Mouse (Mus musculus) limb, embryonic 10.5 days (tissue): Measurements from ENCODE around the gene Gm17581. TPM values are rescaled to one million over a fixed set of nuclear protein-coding genes. Genes with fewer than 3 reads are reported as not detected.

Source experiments
- DNase-seq: peaks from one replicate; pipeline ENCODE4 v3.0.0-alpha.2; 2017; ENCODE audit warnings: low spot score
- H3K27ac ChIP-seq: fragments of 300-500 bp; sonication (generic); 2 replicates; pipeline ENCODE4 v1.5.1; 2016; ENCODE audit warnings: mild to moderate bottlenecking
- H3K27me3 ChIP-seq: fragments of 300-500 bp; sonication (generic); 2 replicates; pipeline ENCODE4 v1.6.1; 2016; ENCODE audit warnings: low read depth, mild to moderate bottlenecking; ENCODE audit not compliant: poor library complexity, severe bottlenecking
- H3K36me3 ChIP-seq: fragments of 300-500 bp; sonication (generic); 2 replicates; pipeline ENCODE4 v1.6.1; 2016; ENCODE audit warnings: mild to moderate bottlenecking, moderate library complexity
- H3K4me1 ChIP-seq: fragments of 300-500 bp; sonication (generic); 2 replicates; pipeline ENCODE4 v1.6.1; 2016
- H3K4me3 ChIP-seq: fragments of 300-500 bp; sonication (generic); 2 replicates; pipeline ENCODE4 v1.5.1; 2016; ENCODE audit warnings: mild to moderate bottlenecking, moderate library complexity
- H3K9me3 ChIP-seq: fragments of 300-500 bp; sonication (generic); replicated peaks from 2 replicates; pipeline ENCODE4 v1.6.1; 2016; ENCODE audit warnings: mild to moderate bottlenecking
- WGBS: fragments of 180-500 bp; shearing (Covaris S2); methylation state at CpG from one replicate; pipeline ENCODE4 v1.1.7; 2016; 5-methylcytosine and 5-hydroxymethylcytosine counted together
- polyA plus RNA-seq: library from polyadenylated mRNA; unstranded; fragments of >200 nt; fragmentation: Nextera tagmentation; extraction: Ambion mirVana; gene quantifications from 2 replicates; pipeline ENCODE4 v1.2.1, GENCODE M21; 2016

Gene Gm17581
- polyA plus RNA-seq, 1 experiment from 2014 or later: not detected

DNA sequence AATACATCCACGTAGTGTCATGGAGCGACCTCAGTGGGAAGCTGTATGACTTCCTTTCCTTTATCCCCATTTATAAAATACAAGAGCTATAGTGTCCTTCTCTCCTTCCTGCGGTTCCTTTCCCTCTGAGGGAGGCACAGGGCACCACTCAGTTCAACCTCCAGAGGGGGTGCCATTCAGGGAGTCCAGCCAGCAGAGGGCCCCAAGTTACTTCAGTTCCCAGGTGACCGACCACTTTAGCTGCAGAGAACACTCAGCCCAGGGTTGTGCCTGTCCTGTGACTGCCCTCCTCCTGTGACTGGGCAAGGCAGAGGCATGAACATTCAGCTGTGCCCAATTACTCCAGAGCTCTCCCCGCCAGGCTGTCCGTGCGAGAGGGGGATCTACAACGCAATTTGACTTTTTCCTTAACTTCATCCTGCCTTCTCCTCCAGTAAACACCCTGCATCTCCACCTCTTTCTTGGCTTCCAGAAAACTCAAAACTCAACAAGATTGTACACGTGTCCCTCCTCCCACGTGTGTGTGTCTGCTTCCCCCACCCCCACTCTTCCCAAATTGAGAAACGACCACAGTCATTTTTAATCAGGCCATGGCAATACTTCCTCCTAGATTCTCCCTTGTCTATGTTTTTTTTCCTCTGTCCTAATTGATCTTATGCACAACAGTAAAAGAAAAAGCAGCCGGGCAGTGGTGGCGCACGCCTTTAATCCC is 21.3 kb upstream of the Gm17581 start:
- DNase-seq: peak; percentile 30
- H3K4me1 ChIP-seq: peaks cover 5% of the 10 kb centered on the region; the same call in 1 of the 2 replicates
- H3K27ac ChIP-seq: no peak overlapping the region
- no peaks in the 10 kb centered on the region for H3K36me3 ChIP-seq
- H3K4me3 ChIP-seq: no peak overlapping the region
- no peaks in the 10 kb centered on the region for H3K9me3 ChIP-seq
- WGBS: 67% methylated on average over 14 of the region's 14 CpGs
- H3K27me3 ChIP-seq: peaks cover 18% of the 10 kb centered on the region

DNA sequence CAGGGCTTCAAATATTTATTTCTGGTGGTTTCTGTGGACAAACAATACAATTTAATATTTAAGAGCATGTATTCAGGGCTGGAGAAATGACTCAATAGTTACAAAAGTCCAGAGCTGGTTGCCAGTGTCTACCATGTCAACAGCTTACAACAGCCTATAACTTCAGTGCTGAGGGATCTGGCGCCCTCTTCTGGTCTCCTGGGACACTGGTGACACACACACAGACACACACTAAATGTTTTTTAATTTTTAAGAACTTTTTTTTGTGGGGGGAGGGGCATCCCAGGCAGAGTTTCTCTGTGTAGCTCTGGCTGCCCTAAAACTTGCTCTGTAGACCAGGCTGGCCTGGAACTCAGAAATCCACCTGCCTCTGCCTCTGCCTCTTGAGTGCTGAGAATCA is 20.1 kb upstream of the Gm17581 start:
- H3K9me3 ChIP-seq: no peaks in the 10 kb centered on the region
- peaks cover 29% of the 10 kb centered on the region for H3K27me3 ChIP-seq
- no peak overlapping the region for H3K27ac ChIP-seq
- H3K36me3 ChIP-seq: no peaks in the 10 kb centered on the region
- 0% methylated on average over 1 of the region's 1 CpGs for WGBS
- DNase-seq: peak; percentile 51
- H3K4me3 ChIP-seq: no peak overlapping the region
- peaks cover 15% of the 10 kb centered on the region for H3K4me1 ChIP-seq

DNA sequence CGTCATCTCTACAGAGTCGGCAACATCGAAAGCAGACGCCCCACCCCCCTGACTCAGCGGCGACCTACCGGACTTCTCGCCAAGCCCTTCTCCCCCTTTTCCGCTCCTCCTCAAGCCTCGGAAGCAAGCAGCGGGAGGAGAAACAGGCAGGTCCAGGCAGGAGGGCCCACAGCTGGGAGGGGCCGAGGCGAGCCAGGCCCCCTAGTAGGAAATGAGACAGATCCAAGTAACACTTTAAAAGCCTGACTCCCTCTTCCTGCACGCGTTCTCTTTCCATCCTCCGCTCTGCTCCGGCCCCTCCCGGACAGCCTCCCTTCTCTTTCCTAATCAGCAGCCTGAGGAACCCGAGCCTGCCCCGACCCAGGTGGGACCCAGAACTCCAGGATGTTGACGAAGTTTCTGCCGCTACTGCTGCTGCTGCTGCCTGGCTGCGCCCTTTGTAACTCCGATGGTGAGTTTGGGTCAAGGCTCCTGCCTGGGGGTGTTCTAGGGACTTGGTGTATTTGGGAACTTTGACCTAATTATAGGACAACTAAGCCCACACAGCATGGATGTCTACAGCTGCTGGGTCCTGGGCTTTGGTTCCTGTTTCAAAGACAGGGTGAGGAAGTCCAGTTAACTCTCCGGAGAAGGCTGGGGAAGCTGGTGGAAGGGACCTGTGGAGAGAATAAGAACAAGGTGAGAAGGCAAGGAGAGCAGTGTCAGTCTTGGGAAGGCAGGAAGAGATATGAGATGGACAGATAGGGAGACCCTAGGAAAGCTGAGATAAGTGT is 15.5 kb upstream of the Gm17581 start, which contains the start of gene Procr:
Gene Procr (plus strand): TSS at position 104 of the 773 bp plus-strand sequence.
- DNase-seq: peak; percentile 66
- H3K4me3 ChIP-seq: peak within 1 kb of the TSS; percentile 54
- H3K4me1 ChIP-seq: peaks cover 11% of the 10 kb centered on the region
- peaks cover 29% of the 10 kb centered on the region for H3K27me3 ChIP-seq
- H3K27ac ChIP-seq: peak within 1 kb of the TSS; percentile 73
- WGBS: 3% methylated on average over 25 of the region's 25 CpGs
- no peaks in the 10 kb centered on the region for H3K9me3 ChIP-seq
- no peaks in the 10 kb centered on the region for H3K36me3 ChIP-seq

DNA sequence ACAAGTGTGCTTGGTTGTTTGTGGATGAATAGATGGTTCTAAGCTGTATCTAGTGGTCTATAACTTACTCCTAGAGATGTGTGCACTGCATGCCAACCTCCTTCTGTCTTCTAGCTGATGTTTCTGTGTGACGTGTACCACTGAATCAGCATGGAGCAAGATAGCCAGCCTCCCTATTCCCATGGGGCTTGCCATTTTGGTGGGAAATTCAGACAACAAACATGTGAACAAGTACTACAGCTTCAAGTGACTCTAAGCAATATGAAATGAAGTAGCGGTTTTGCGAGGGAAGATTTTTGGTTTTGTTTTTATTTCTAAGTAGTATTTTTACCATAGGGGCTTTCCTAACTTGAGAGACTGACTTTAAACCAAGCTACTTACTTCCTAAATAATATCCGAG is 13.7 kb upstream of the Gm17581 start:
- 89% methylated on average over 4 of the region's 4 CpGs for WGBS
- DNase-seq: no peak
- Histone ChIP-seq H3K27me3 (peaks cover 28% of the 10 kb centered on the region), H3K36me3 (no peaks in the 10 kb centered on the region), H3K4me1 (peaks cover 11% of the 10 kb centered on the region), H3K9me3 (no peaks in the 10 kb centered on the region), H3K27ac (no peak overlapping the region), H3K4me3 (no peak overlapping the region)

DNA sequence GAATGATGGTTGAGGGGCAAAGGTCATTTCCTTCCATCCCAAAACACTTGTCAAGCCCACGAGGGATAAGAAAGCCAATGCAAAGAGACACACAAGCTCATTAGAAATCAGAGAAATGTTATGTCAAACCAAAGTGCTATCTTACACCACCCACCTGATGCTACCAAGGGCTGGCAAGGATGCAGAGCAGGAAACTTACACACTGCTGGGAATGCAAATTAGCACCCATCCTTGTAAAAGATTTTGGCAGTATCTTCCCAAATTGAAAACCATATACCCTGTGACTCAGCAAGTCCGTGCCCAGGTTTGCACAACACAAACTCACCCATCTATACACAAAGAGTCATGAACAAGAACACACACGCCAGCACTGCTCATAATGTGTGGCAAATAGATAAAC is 9.8 kb upstream of the Gm17581 start:
- Histone ChIP-seq H3K9me3 (no peaks in the 10 kb centered on the region), H3K4me1 (no peaks in the 10 kb centered on the region), H3K27me3 (no peaks in the 10 kb centered on the region), H3K36me3 (no peaks in the 10 kb centered on the region), H3K4me3 (no peak overlapping the region), H3K27ac (no peak overlapping the region)
- 63% methylated on average over 3 of the region's 3 CpGs for WGBS
- DNase-seq: no peak

DNA sequence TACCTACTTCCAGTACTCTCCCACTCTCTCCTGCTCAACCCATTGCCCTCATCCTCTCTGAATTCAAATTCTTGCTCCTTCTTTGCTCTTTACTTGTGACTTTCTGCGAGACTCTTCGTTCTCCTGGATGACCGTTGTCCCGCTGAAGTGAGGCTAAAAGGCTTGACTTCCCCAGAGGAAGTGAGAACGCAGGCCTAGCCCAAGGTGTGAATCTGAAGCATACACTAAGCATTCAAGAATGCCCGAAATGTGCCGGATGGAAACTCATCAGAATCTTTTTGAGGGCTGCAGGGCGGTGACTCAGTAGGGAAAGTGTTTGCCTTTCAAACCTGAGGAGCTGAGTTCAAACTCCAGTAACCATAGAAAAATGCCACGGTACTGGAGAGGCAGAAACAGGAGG is 7.7 kb upstream of the Gm17581 start:
- 88% methylated on average over 9 of the region's 9 CpGs for WGBS

DNA sequence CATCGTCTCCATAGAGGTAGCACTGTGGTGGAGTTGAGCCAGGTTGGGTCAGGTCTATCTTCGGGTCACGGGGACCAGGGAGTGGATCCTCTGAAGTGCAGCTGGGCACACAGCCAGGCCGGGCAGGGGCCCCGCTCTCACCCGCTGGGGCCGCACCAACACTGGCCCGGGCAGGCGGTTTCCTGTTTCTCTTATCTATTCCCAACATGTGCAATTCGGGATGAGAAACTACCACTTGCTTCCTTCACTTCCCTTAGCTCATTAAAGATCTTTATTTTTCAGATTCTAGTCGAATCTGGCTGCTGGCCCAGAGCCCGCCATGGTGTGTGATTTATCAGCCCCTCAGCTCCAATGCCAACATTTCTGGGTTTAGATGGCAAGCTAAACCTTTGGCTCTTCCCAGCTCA is 7.3 kb upstream of the Gm17581 start:
- no peaks in the 10 kb centered on the region for H3K9me3 ChIP-seq
- 85% methylated on average over 12 of the region's 12 CpGs for WGBS

More for the DNA sequence above, 7.7 kb upstream of the Gm17581 start:
- H3K27ac ChIP-seq: no peak overlapping the region
- no peak overlapping the region for H3K4me3 ChIP-seq
- H3K9me3 ChIP-seq: no peaks in the 10 kb centered on the region
- H3K4me1 ChIP-seq: no peaks in the 10 kb centered on the region
- no peaks in the 10 kb centered on the region for H3K27me3 ChIP-seq
- DNase-seq: no peak
- no peaks in the 10 kb centered on the region for H3K36me3 ChIP-seq

DNA sequence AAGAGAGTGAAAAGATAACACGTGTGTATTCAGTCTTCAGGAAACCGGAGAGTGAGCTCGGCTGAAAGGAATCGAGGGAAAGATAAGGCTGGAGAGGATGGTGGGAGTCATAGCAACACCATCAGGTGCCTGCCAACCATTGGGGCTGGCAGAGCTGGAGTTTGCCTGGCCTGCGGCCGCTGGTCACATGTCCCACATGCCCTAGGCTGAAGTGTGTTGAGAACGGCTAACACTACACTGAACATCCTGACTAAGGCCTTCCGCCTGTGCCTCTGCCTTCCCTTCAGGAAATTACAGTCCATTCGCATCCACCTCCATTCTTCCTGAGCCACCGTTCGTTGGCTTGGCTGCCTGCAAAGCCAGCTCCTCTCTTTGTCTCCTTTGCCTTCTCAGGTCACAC is 6.5 kb upstream of the Gm17581 start:
- Histone ChIP-seq H3K9me3 (no peaks in the 10 kb centered on the region), H3K36me3 (no peaks in the 10 kb centered on the region), H3K4me3 (no peak overlapping the region), H3K27me3 (no peaks in the 10 kb centered on the region), H3K4me1 (no peaks in the 10 kb centered on the region), H3K27ac (no peak overlapping the region)
- DNase-seq: no peak
- WGBS: 92% methylated on average over 11 of the region's 11 CpGs

More for the DNA sequence above, 7.3 kb upstream of the Gm17581 start:
- H3K27me3 ChIP-seq: no peaks in the 10 kb centered on the region
- H3K4me3 ChIP-seq: no peak overlapping the region
- H3K4me1 ChIP-seq: no peaks in the 10 kb centered on the region
- DNase-seq: no peak
- H3K36me3 ChIP-seq: no peaks in the 10 kb centered on the region
- H3K27ac ChIP-seq: no peak overlapping the region

DNA sequence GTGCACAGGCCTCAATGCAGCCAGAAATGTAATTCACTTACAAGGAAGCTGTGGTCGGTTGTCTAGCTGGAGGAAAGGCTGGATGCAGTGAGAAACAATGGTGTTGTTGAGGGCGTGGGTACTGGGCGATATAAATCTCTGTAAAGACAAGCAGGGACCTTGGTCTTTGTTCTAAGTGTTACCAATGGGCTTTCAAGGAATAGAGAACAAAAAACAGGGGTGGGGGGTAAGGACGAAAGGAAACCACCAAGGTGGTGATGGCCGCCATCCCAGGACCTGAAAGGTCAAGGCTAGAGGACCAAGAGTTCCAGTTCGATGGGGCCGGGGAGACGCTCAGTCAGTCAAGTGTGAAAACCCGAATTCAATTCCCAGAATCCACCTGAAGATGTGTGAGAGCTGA is 2.1 kb upstream of the Gm17581 start:
- H3K9me3 ChIP-seq: no peaks in the 10 kb centered on the region
- no peak overlapping the region for H3K27ac ChIP-seq
- H3K4me1 ChIP-seq: no peaks in the 10 kb centered on the region
- DNase-seq: no peak
- WGBS: 79% methylated on average over 9 of the region's 9 CpGs
- H3K27me3 ChIP-seq: no peaks in the 10 kb centered on the region
- no peak overlapping the region for H3K4me3 ChIP-seq
- H3K36me3 ChIP-seq: no peaks in the 10 kb centered on the region

DNA sequence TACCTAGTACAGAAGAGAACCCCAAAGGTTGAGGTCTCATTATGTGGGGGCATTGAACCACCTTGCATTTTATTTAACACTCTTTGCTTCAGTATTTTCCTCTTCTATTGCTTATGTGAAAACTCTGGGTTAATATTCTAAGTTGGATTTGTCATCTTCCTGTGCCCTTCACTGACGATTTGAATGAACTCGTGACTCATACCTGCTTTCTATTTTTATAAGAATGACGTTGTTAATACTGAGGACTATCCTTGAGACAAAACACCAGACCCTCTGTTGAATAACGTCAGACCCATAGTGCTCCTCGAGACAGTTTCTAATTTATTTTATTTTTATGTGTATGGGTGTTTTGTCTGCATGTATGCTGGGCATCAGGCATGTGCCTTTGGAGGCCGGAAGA is 1.3 kb upstream of the Gm17581 start:
- Histone ChIP-seq H3K4me3 (no peak overlapping the region), H3K27ac (no peak overlapping the region), H3K36me3 (no peaks in the 10 kb centered on the region), H3K27me3 (no peaks in the 10 kb centered on the region), H3K4me1 (no peaks in the 10 kb centered on the region), H3K9me3 (no peaks in the 10 kb centered on the region)
- 87% methylated on average over 6 of the region's 6 CpGs for WGBS
- DNase-seq: no peak

DNA sequence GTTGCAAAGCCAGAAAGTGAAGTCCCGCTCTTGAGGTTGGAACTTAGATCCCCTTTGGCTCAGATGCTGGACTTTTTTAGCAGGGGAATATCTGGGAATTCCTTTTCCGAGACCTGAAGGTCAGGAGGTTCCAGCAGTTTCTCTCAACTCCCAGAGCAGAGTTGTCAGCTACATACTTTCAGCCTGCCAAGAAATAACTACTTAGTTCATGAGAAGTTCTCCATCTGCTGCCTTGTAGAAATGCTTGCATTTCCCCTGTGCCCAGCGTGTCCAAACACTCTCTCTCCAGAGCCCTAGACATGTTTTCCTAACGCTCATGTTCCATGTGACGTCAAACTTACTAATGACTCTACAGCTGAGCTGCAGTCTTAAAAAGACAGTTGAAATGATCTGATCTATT is 586 bp downstream of the Gm17581 start:
- no peak overlapping the region for H3K27ac ChIP-seq
- no peak for DNase-seq
- 82% methylated on average over 5 of the region's 5 CpGs for WGBS
- no peaks in the 10 kb centered on the region for H3K27me3 ChIP-seq
- no peaks in the 10 kb centered on the region for H3K4me1 ChIP-seq
- H3K4me3 ChIP-seq: no peak overlapping the region
- no peaks in the 10 kb centered on the region for H3K36me3 ChIP-seq
- no peaks in the 10 kb centered on the region for H3K9me3 ChIP-seq

DNA sequence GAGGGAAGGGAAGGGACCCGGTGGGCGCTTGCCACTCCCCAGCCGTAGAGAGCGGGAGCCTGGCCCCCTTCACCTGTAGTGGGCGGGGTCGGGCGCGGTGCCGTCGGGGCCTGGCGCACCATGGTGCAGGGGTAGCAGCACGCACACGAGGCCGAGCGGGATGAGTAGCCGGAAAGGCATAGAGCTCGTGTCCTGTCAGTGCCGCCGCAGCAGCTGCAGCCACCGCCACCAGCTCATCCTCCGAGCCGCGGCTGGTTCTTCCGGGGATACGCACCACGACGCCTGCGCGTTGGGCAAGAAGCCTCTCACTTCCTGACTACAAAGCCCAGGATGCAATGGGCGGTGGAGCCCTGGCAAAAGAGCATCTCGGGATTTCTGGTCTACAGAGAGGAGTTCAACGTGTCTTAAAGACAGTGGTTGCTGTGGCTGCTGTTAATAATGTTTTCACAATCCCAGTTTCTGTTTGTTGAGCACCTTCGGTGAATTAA is 6.5 kb downstream of the Gm17581 start, which contains the start of gene Edem2:
Gene Edem2 (minus strand): TSS at position 318 of the 488 bp plus-strand sequence.
- peak within 1 kb of the TSS; percentile 92 for H3K4me3 ChIP-seq
- H3K27ac ChIP-seq: peak within 1 kb of the TSS; percentile 77
- H3K27me3 ChIP-seq: no peaks in the 10 kb centered on the region
- no peaks in the 10 kb centered on the region for H3K36me3 ChIP-seq
- WGBS: under 1% methylated on average over 33 of the region's 33 CpGs
- peaks cover 12% of the 10 kb centered on the region for H3K4me1 ChIP-seq
- no peaks in the 10 kb centered on the region for H3K9me3 ChIP-seq
- peak; percentile 85 for DNase-seq

DNA sequence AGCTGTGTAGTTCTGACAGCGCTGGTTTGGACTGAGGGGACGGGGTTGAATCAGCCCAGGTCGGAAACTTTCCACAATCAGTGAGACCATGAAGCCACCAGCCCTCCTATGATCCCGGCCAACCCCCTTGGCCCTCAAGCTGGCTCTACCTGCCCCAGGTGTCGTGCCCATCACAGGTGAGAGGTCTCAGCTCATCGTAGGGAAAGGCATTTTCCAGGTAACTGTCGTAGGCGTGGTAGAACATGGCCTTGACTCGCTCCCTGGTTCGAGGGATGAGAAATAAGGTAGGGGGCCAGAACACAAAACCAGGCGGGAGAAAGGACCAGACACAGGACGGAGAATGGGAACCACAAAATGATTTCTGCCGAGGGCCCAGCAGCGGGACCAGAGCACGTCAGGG is 6.9 kb downstream of the Gm17581 start:
- H3K27ac ChIP-seq: peak overlapping the region; percentile 77
- no peaks in the 10 kb centered on the region for H3K36me3 ChIP-seq
- peaks cover 12% of the 10 kb centered on the region for H3K4me1 ChIP-seq
- H3K27me3 ChIP-seq: no peaks in the 10 kb centered on the region
- peak overlapping the region; percentile 92 for H3K4me3 ChIP-seq
- H3K9me3 ChIP-seq: no peaks in the 10 kb centered on the region
- DNase-seq: no peak
- WGBS: 4% methylated on average over 15 of the region's 15 CpGs
